Mouse (Mus musculus) MEL (cell line): ENCODE measurements around the gene Uso1. TPM values are rescaled to one million over a fixed set of nuclear protein-coding genes. Genes with fewer than 3 reads are reported as not detected.

Experiments
- DNase-seq: peaks from one replicate; pipeline ENCODE4 v3.0.0; 2011; ENCODE audit warnings: low read depth, low spot score
- H3K27ac ChIP-seq: 2 replicates; pipeline ENCODE4 v1.5.1; 2012; ENCODE audit warnings: low read depth, mild to moderate bottlenecking, control low read depth, low read length, moderate library complexity; ENCODE audit not compliant: control insufficient read depth
- H3K27me3 ChIP-seq, 2 experiments: fragments of 150-350 bp in 1 of 2; sonication (generic) in 1 of 2; 2 replicates each; pipeline ENCODE4 v1.6.1; 2012; ENCODE audit warnings: low read length in 2 of 2, mild to moderate bottlenecking in 2 of 2, improper control_type of control experiment in 1 of 2, moderate library complexity in 1 of 2; ENCODE audit not compliant: insufficient read depth in 2 of 2, control insufficient read depth in 1 of 2
- H3K36me3 ChIP-seq, 2 experiments: 2 replicates each; pipeline ENCODE4 v1.6.1; 2012 to 2014; ENCODE audit warnings: low read length in 2 of 2, improper control_type of control experiment in 1 of 2, inconsistent platforms in 1 of 2, mild to moderate bottlenecking in 1 of 2; ENCODE audit not compliant: insufficient read depth in 2 of 2, control insufficient read depth in 1 of 2
- H3K4me1 ChIP-seq, 2 experiments: fragments of 150-350 bp in 1 of 2; sonication (generic) in 1 of 2; 2 replicates each; pipeline ENCODE4 v1.6.1; 2012; ENCODE audit warnings: low read length in 2 of 2, improper control_type of control experiment in 1 of 2, mild to moderate bottlenecking in 1 of 2; ENCODE audit not compliant: insufficient read depth in 2 of 2, control insufficient read depth in 1 of 2
- H3K4me3 ChIP-seq, 2 experiments: fragments of 150-350 bp in 1 of 2; sonication (generic) in 1 of 2; 2 replicates each; pipeline ENCODE4 v1.5.1; 2012; ENCODE audit warnings: low read depth in 2 of 2, low read length in 2 of 2, mild to moderate bottlenecking in 2 of 2, moderate library complexity in 2 of 2, control low read depth in 1 of 2, improper control_type of control experiment in 1 of 2; ENCODE audit not compliant: control insufficient read depth in 1 of 2, insufficient read depth in 1 of 2
- H3K79me2 ChIP-seq: 2 replicates; pipeline ENCODE4 v1.6.1; 2012; ENCODE audit warnings: mild to moderate bottlenecking, low read length, moderate library complexity; ENCODE audit not compliant: control insufficient read depth, poor library complexity, insufficient read depth
- H3K9ac ChIP-seq: 2 replicates; pipeline ENCODE4 v1.6.1; 2012; ENCODE audit warnings: low read depth, mild to moderate bottlenecking, control low read depth, low read length, moderate library complexity; ENCODE audit not compliant: control insufficient read depth, poor library complexity, severe bottlenecking
- H3K9me3 ChIP-seq: fragments of 150-350 bp; sonication (generic); replicated peaks from 2 replicates; pipeline ENCODE4 v1.6.1; 2012; ENCODE audit warnings: mild to moderate bottlenecking, low read length, improper control_type of control experiment, moderate library complexity; ENCODE audit not compliant: insufficient read depth
- BHLHE40 ChIP-seq: IDR thresholded peaks from 2 replicates; pipeline ENCODE4 v1.6.1; 2012; ENCODE audit warnings: low read depth, mild to moderate bottlenecking, inconsistent platforms, low read length, improper control_type of control experiment, borderline replicate concordance
- CHD2 ChIP-seq: IDR thresholded peaks from 2 replicates; pipeline ENCODE4 v1.6.1; 2011; ENCODE audit warnings: low read length, improper control_type of control experiment
- CTCF ChIP-seq, 3 experiments: IDR thresholded peaks in 2 of 3; conservative IDR thresholded peaks in 1 of 3; 2 replicates each; pipeline ENCODE4 v1.5.1; 2011 to 2012; ENCODE audit warnings: low read length in 3 of 3, low read depth in 2 of 3, mild to moderate bottlenecking in 2 of 3, improper control_type of control experiment in 1 of 3, inconsistent platforms in 1 of 3, mixed read lengths in 1 of 3, moderate library complexity in 1 of 3; ENCODE audit not compliant: control insufficient read depth in 1 of 3, insufficient read depth in 1 of 3, poor library complexity in 1 of 3, severe bottlenecking in 1 of 3
- ELF1 ChIP-seq: IDR thresholded peaks from 2 replicates; pipeline ENCODE4 v1.6.1; 2014; ENCODE audit warnings: low read depth, mild to moderate bottlenecking, inconsistent platforms, low read length, improper control_type of control experiment, moderate library complexity
- ETS1 ChIP-seq: IDR thresholded peaks from 2 replicates; pipeline ENCODE4 v1.6.1; 2012; ENCODE audit warnings: low read depth, mild to moderate bottlenecking, inconsistent platforms, low read length, improper control_type of control experiment, moderate library complexity
- MAZ ChIP-seq: IDR thresholded peaks from 2 replicates; pipeline ENCODE4 v1.6.1; 2012; ENCODE audit warnings: low read depth, mild to moderate bottlenecking, inconsistent platforms, low read length, improper control_type of control experiment
- MEF2A ChIP-seq: IDR thresholded peaks from 2 replicates; pipeline ENCODE4 v1.6.1; 2014; ENCODE audit warnings: low read depth, mild to moderate bottlenecking, inconsistent platforms, low read length, improper control_type of control experiment; ENCODE audit not compliant: poor library complexity, insufficient replicate concordance, severe bottlenecking; ENCODE audit errors: extremely low read depth
- MYC ChIP-seq: IDR thresholded peaks from 2 replicates; pipeline ENCODE4 v1.6.1; 2011; ENCODE audit warnings: low read depth, mild to moderate bottlenecking, low read length, improper control_type of control experiment, moderate library complexity
- NRF1 ChIP-seq: IDR thresholded peaks from 2 replicates; pipeline ENCODE4 v1.6.1; 2014; ENCODE audit warnings: low read depth, mild to moderate bottlenecking, inconsistent platforms, low read length, improper control_type of control experiment, moderate library complexity; ENCODE audit not compliant: poor library complexity, insufficient read depth, severe bottlenecking
- POLR2A ChIP-seq, 2 experiments: IDR thresholded peaks; 2 replicates each; pipeline ENCODE4 v1.6.1; 2011 to 2012; ENCODE audit warnings: low read length in 2 of 2, mild to moderate bottlenecking in 2 of 2, control low read depth in 1 of 2, improper control_type of control experiment in 1 of 2, low read depth in 1 of 2, moderate library complexity in 1 of 2; ENCODE audit not compliant: control insufficient read depth in 1 of 2, insufficient read depth in 1 of 2, poor library complexity in 1 of 2
- RAD21 ChIP-seq: IDR thresholded peaks from 2 replicates; pipeline ENCODE4 v1.6.1; 2011; ENCODE audit warnings: mild to moderate bottlenecking, low read depth, low read length, improper control_type of control experiment
- SMC3 ChIP-seq: IDR thresholded peaks from 2 replicates; pipeline ENCODE4 v1.6.1; 2011; ENCODE audit warnings: low read depth, low read length, improper control_type of control experiment
- TBP ChIP-seq: IDR thresholded peaks from 2 replicates; pipeline ENCODE4 v1.8.0; 2011; ENCODE audit warnings: low read depth, low read length, improper control_type of control experiment
- USF1 ChIP-seq: IDR thresholded peaks from 2 replicates; pipeline ENCODE4 v1.6.1; 2014; ENCODE audit warnings: low read depth, mild to moderate bottlenecking, inconsistent platforms, low read length, improper control_type of control experiment, moderate library complexity
- USF2 ChIP-seq, 2 experiments: IDR thresholded peaks; 2 replicates each; pipeline ENCODE4 v1.6.1; 2011 to 2012; ENCODE audit warnings: improper control_type of control experiment in 2 of 2, low read length in 2 of 2, borderline replicate concordance in 1 of 2, inconsistent platforms in 1 of 2, low read depth in 1 of 2, mild to moderate bottlenecking in 1 of 2; ENCODE audit not compliant: insufficient read depth in 1 of 2
- ZC3H11A ChIP-seq: IDR thresholded peaks from 2 replicates; pipeline ENCODE4 v1.6.1; 2012; ENCODE audit warnings: low read depth, mild to moderate bottlenecking, inconsistent platforms, low read length, improper control_type of control experiment
- polyA plus RNA-seq, 2 experiments: library from polyadenylated mRNA; stranded (reverse) in 1 of 2; unstranded in 1 of 2; fragments of >175 nt in 1 of 2; fragments of >200 nt in 1 of 2; gene quantifications; 2 replicates each; pipeline versions ENCODE4 v1.2.1 to v1.2.4; 2012; ENCODE audit warnings: low replicate concordance in 2 of 2, low read depth in 1 of 2; ENCODE audit not compliant: insufficient read length in 2 of 2, insufficient read depth in 1 of 2, missing spikeins in 1 of 2
- total RNA-seq: library from RNA; depleted of rRNA; stranded (reverse); fragments of 300-350 nt; gene quantifications from 2 replicates; pipeline ENCODE4 v1.2.3, GENCODE M21; 2012

The Uso1 gene
- total and polyA plus RNA-seq, 3 experiments, result 22.1 to 69.1 (median 62.0) TPM

DNA sequence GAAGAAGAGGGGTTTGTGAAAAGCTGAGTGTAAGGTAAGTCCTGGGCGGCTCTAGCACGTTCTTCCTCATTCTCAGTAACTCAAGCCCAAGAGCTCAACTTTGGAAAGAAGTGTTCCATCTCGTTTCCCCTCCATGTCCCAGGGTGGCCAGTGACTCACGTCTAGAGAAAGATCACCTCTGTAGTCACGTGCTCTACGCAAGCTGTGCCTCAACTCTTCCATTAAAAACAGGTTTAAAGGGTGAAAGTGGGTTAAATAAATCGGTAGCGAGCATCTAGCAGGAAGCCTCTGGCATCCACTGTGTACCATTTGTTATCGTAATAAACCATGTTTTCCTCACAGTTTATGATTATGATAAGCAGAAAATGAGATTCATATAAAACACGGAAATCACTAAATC is 94.1 kb downstream of the Uso1 start:
- peaks cover 0 to 4% of the 10 kb centered on the region in 2 experiments; a peak in 1 of 4 replicates for H3K27me3 ChIP-seq
- H3K79me2 ChIP-seq, result no peaks in the 10 kb centered on the region
- no peak overlapping the region for H3K27ac ChIP-seq
- no peaks in the 10 kb centered on the region for H3K9me3 ChIP-seq
- no peak for DNase-seq
- H3K36me3 ChIP-seq, result no peaks in the 10 kb centered on the region
- TF ChIP-seq ETS1 (no peak), MAZ (no peak), POLR2A (IDR thresholded peaks at IDR 0.05; ENCODE audit: control insufficient read depth in 1 of 2, insufficient read depth in 1 of 2, low read depth in 1 of 2, low read length in 2 of 2, poor library complexity in 1 of 2) (no peak), NRF1 (no peak), CTCF (IDR thresholded peaks at IDR 0.05 in 2 of 3, conservative IDR thresholded peaks at IDR 0.05 in 1 of 3; ENCODE audit: control insufficient read depth in 1 of 3, insufficient read depth in 1 of 3, low read depth in 2 of 3, low read length in 3 of 3, poor library complexity in 1 of 3, severe bottlenecking in 1 of 3) (no peak), MEF2A (no peak)
- H3K9ac ChIP-seq, result no peak overlapping the region
- H3K4me3 ChIP-seq, result no peak overlapping the region
- H3K4me1 ChIP-seq, result no peaks in the 10 kb centered on the region

- no peak for TF ChIP-seq SMC3
- no peak for TF ChIP-seq USF2 (IDR thresholded peaks at IDR 0.05; ENCODE audit: borderline replicate concordance in 1 of 2, insufficient read depth in 1 of 2, low read depth in 1 of 2, low read length in 2 of 2)
- TF ChIP-seq ZC3H11A, result no peak
- no peak for TF ChIP-seq ELF1
- TF ChIP-seq BHLHE40, result no peak
- no peak for TF ChIP-seq MYC
- TF ChIP-seq, all 39 proteins: peak for 0
- Histone ChIP-seq H3K4me3 (no peak overlapping the region), H3K27ac (no peak overlapping the region), H3K36me3 (no peaks in the 10 kb centered on the region), H3K9ac (no peak overlapping the region), H3K27me3 (peaks cover 0 to 4% of the 10 kb centered on the region in 2 experiments; a peak in 2 of 4 replicates), H3K79me2 (no peaks in the 10 kb centered on the region), H3K9me3 (no peaks in the 10 kb centered on the region), H3K4me1 (no peaks in the 10 kb centered on the region)
- DNase-seq, result no peak
Observed at GRCm38 (mm10) chr5:92233366-92233765, 95.6 kb downstream of the Uso1 start.

GRCm38 (mm10) chr5:92234939-92235557 is 97.3 kb downstream of the Uso1 start:
- Histone ChIP-seq H3K9me3 (no peaks in the 10 kb centered on the region), H3K4me3 (no peak overlapping the region), H3K4me1 (no peaks in the 10 kb centered on the region), H3K36me3 (no peaks in the 10 kb centered on the region), H3K27ac (no peak overlapping the region), H3K27me3 (peaks cover 0 to 4% of the 10 kb centered on the region in 2 experiments; a peak in 2 of 4 replicates), H3K9ac (no peak overlapping the region), H3K79me2 (no peaks in the 10 kb centered on the region)
- DNase-seq, result no peak
- TF ChIP-seq TBP (no peak), CHD2 (no peak), USF1 (no peak), RAD21 (no peak), SMC3 (no peak), CTCF (IDR thresholded peaks at IDR 0.05 in 2 of 3, conservative IDR thresholded peaks at IDR 0.05 in 1 of 3; ENCODE audit: control insufficient read depth in 1 of 3, insufficient read depth in 1 of 3, low read depth in 2 of 3, low read length in 3 of 3, poor library complexity in 1 of 3, severe bottlenecking in 1 of 3) (no peak), ELF1 (no peak)
